Mouse (Mus musculus) WW6 (cell line): ENCODE data around the gene Gm20792.
"Not testable (repeated sequence)": the region's sequence is repeated elsewhere in the genome, so short reads cannot be mapped to it uniquely, and the experiment has no call there.

Source experiments
- DNase-seq: peaks from one replicate; pipeline ENCODE4 v3.0.0-alpha.2; 2013; ENCODE audit warnings: low read depth, low spot score

Gene Gm20792

DNA sequence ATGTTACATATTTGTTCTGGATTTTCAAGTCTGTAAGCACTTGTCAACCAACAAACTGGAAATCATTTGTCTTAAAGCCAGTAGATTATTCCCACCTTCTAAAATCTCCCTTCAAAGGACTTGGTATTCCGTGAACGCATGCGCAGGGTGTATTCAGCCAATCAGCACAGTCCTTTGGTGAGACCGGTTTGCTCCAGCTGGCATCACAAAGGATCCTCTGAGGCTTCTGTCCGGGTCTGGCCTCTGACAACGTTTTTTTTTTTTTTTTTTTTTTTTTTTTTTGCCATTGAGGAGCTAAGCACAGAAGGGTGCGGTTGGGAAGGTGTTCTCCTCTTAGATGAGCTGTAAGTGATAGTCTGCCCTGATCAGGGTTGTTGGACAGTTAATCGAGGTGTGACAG is at the start of gene Gm20792:
Gene Gm20792 (plus strand): TSS at position 301 of the 400 bp plus-strand sequence.
- not testable (repeated sequence) for DNase-seq
